Mouse (Mus musculus): Measurements from ENCODE around the gene Hdgf.

The Hdgf gene

DNA sequence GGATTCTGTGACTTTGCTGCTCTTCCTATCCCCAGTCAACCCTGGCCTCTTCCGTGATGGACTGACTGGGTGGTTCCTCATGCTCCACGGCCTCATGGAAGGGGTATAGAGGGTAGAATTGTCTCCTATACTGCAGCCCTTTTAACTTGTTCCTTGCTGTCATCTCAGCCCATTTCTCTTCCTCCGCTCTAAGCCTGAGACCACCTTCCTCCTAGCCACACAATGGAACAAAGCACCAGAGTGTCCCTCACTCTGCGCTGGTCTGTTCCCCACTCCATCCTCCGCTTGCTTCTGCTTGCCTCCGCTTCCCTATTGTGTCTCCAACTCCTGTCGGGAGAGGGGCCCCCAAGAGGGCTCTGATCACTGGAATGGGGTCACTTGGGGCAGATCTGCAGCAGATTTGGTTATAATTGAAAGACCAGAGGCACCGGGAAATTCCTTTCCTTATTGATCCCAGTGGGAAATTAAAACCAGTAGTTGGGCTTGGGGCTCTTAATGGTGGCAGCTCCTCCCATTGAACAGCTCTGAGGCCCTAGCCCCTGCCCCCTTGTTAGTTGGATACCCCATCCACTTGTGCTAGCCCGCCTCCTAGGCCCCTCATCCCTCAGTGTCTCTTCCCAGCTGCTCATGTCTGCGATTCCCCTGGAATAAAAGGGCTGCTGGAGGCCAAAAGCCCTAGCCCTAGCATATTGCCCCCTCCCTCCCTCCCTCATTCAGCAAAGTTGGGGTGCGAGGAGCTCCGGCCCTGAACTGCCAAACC is 39.8 kb downstream of the Hdgf start:
- no peak for DNase-seq (ENCODE audit: low read depth)

GRCm38 (mm10) chr3:87946541-87946860 is 40.4 kb downstream of the Hdgf start:
- no peak for DNase-seq (ENCODE audit: low read depth)

DNA sequence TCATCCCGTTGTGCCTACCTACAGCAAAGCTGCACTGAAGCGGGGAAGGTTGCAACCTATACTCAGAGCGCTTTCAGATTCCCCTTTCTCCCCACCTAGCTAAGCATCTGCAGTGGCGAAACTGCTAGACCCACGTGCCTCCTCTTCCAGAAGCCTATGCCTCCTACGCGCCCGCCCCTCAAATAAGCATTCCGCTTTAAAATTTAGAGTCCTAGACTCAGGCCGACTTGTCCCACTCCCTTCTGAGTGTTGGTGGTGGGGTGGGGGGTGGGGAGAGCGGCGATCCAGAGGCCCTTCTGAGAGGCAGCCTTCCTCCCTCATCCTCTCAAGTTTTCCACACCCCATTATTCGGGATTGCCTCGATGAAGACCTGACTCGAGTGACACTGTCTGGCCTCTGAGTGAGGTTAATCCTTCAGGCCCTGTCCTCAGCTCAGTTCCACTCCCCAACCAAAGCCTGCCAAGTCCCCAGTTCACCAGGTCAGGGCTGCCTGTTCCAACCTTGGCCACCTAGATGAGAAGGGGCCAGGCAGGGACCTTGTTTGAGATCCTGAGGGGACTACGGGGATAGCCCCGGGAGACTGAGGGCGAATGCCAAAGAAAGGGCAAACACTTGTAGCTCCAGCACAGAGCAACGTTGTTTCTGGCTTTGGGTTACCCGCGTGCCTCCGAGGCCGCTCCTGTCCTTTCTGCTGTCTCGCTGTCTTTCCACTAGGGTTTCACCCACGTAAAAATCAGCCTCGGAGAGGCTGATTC is 41.1 kb downstream of the Hdgf start:
- no peak for DNase-seq (ENCODE audit: low read depth)

- DNase-seq (ENCODE audit: low read depth), result no peak
Measured at GRCm38 (mm10) chr3:87947811-87948199, 41.7 kb downstream of the Hdgf start.

DNA sequence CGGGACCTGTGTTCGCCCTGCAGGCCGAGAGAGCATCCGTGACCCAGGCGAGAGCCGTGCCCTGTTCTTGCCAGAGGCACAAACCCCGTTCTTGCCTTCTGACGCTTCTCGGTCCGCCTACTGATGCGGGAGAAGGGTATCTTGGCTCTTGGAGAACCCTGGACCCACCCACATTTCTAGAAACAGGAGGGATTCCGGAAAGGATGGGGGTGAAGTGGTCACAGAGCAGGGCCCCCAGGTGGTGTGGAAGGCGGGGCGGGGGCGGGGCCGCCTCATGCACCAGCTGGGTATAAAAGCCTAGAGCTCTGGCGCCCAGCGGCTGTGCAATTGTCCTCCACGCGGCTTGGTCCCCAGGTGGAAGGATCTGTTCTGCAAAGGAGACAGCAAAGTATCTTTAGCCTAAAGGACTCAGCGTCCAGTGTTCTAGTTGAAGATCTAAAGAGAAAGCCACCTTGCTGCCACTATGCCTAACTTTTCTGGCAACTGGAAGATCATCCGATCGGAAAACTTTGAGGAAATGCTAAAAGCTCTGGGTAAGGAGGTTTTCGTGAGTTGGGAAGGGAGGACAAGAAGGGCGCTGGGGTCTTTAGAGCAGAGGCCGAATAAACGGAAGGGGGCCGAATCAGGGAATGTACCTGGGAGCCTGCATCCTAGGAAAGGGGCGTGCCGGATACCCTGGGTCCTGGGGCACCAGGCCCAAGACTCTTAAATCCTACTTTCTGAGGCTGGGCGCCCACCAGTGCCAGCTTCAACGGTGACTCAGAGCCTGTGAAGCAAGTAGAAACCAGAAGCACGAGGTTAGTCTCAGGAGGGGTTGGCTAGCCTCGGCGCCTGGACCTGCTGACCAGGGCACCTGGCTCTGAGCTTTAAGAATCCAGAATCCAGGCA is 42.5 kb downstream of the Hdgf start, which contains the start of gene Crabp2:
TSS of gene Crabp2 (plus strand) at position 289 of the 888 bp plus-strand sequence.
- DNase-seq (ENCODE audit: low read depth), result no peak

- DNase-seq (ENCODE audit: low read depth), result no peak
Measured at GRCm38 (mm10) chr3:87949266-87949954, 43.3 kb downstream of the Hdgf start.

- no peak for DNase-seq (ENCODE audit: low read depth)
Measured at GRCm38 (mm10) chr3:87949955-87950515, 43.9 kb downstream of the Hdgf start.

GRCm38 (mm10) chr3:87951946-87952345 is 45.8 kb downstream of the Hdgf start:
- no peak for DNase-seq (ENCODE audit: low read depth)

DNA sequence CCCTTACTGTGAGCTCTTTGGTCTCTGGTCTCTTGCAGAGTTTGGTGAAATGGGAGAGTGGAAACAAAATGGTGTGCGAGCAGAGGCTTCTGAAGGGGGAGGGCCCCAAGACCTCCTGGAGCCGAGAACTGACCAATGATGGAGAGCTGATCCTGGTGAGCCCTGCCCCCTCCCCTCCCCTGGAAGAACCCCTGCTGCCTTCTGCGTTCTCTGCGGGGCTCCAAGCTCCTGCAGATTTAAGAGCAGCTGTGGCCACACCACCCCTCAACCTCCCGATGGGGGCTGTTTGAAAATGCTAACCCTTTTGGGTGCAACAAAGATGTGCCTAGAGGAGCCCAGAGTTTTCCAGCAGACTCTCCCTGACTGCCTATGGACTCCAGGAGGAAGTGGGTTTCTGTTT is 46.3 kb downstream of the Hdgf start:
- DNase-seq (ENCODE audit: low read depth), result no peak

DNA sequence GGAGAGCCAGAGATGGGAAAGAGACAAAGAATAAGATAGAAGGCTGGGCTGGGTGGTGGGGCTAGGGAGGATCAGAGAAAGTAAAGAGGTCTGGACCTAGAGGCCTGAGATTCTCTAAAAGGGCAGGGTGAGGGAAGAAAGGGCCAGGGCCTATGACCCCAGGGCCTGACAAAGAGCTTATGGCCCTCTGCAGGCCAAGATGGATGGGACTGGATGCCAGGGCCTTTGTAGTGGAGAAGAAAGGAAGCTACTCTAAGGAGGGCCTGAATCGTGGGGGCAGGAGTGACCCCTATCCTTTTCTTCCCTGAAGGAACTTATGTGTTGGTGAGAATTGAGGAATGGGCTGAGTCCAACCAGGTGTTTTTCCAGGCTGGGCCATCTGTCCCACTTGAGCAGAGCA is 51.9 kb downstream of the Hdgf start:
- no peak for DNase-seq (ENCODE audit: low read depth)

DNA sequence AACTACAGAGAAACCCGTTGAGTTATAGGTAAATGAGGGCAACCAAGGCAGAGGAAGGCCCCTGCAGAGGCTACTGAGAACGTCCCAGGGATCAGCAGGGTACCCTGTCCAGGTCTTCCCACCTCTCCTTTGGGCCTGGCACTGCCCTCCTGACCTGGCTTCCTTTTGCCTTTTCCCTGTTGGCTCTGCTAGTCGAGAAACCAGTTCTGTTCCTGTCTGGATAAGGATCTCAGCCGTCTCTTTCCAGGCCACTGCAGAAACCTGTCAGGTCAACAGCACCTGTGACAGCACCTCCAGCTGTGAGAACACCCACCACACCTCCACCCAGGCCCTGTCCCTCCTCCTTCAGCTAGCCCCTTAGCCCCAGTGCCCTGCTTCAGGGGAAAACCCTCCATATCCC is 52.4 kb downstream of the Hdgf start:
- DNase-seq (ENCODE audit: low read depth), result no peak

DNA sequence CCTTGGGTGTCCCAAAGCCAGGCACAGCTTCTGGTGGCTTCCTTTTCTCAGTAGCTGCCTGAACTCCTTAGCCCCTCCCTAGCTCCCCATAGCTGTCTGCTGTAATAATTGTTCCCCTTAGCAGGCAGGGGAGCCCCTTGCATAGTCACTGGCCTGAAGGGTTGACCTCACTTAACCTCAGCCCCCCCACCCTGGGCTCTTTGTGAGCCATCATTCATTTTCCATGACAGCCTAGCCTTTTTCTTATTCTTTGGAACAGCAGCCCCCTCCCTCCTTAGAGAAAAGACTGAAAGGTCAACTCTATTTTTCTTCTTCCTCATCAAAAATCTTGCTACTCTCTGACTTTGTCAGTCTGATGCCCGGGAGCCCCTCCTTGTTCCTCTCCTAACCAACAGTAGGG is 52.8 kb downstream of the Hdgf start:
- DNase-seq (ENCODE audit: low read depth), result no peak

DNA sequence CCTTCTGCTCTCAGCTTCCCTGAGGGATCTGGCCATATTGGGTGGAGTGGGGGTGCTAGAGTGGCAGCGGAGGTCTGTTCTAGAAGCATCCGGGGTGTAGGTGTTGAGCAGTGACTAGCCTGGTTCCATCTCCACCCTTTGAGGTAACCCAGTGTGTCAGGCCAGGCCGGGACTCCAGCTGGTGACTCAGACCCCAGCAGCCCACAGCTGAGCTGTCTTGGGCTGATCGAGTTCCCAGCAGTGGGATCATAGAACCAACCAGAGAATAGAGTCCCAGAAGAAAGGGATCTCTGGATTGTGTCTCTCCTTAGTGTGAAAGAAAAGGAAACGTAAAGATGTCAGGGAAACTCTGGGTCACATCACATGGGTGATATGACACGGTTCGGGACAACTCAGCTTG is 53.2 kb downstream of the Hdgf start:
- DNase-seq (ENCODE audit: low read depth), result no peak

- no peak for DNase-seq (ENCODE audit: low read depth)
Measured at GRCm38 (mm10) chr3:87960191-87960585, 54.1 kb downstream of the Hdgf start.

- peak; percentile 75 for DNase-seq (ENCODE audit: low read depth)
Measured at GRCm38 (mm10) chr3:87960586-87961191, 54.6 kb downstream of the Hdgf start.
